Mouse (Mus musculus): ENCODE data around the gene Sp140. TPM values are rescaled to one million over a fixed set of nuclear protein-coding genes. Genes with fewer than 3 reads are reported as not detected.

Gene Sp140
- polyA plus RNA-seq, 1 experiment from 2014 or later = 1.1 TPM

DNA sequence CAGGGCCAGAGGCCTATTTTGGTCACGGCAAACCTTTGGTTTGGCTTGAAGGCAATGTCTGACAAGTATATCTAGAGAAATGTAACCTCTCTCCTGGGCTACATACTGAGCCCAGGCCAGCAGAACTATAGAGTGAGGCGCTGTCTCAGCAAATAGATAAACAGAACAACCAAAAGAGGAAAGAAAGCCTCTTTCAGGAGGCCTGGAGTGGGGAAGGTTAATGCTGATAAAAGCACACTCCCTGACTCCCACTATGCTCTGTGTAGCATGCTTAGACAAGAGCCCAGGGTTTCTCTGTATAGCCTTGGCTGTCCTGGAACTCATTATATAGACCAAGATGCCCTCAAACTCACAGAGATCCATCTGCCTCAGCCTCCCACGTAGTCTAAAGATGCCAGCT, 93.1 kb downstream of the Sp140 start:
- 59% methylated on average over 3 of the region's 3 CpGs for WGBS
- H3K27ac ChIP-seq (replicated peaks) = no peak overlapping the region
- DNase-seq (ENCODE audit: low spot score) = no peak
- no peaks in the 10 kb centered on the region for H3K4me1 ChIP-seq (replicated peaks; ENCODE audit: control insufficient read depth, insufficient read depth)
- TF ChIP-seq EP300 (optimal IDR thresholded peaks at IDR 0.05) = no peak
- no peak overlapping the region for H3K4me2 ChIP-seq (replicated peaks; ENCODE audit: low read depth)
- H3K27me3 ChIP-seq (ENCODE audit: control insufficient read depth, insufficient read depth, low read length) = no peaks in the 10 kb centered on the region
- ATAC-seq (ENCODE audit: low FRiP score, low TSS enrichment) = no peak
- no peak overlapping the region for H3K9ac ChIP-seq (ENCODE audit: low read length)
- no peaks in the 10 kb centered on the region for H3K9me3 ChIP-seq (ENCODE audit: control insufficient read depth, low read length)
- H3K36me3 ChIP-seq (ENCODE audit: control insufficient read depth, insufficient read depth, low read length) = no peaks in the 10 kb centered on the region
- no peak overlapping the region for H3K4me3 ChIP-seq (ENCODE audit: low read depth, low read length)

Other genes starting within 250 kb of the Sp140 start
- 0.30 TPM in 1 of 2 replicates, not detected in the other for gene G530012D18Rik, start 24.7 kb upstream of the Sp140 start, polyA plus RNA-seq (2015; fragmentation: Nextera tagmentation; extraction: Ambion mirVana)
- 1.9 and 2.0 TPM in 2 replicates for gene Sp110, start 1.6 kb upstream of the Sp140 start, polyA plus RNA-seq (2015; fragmentation: Nextera tagmentation; extraction: Ambion mirVana)
- gene Sp100, start 49.6 kb downstream of the Sp140 start, polyA plus RNA-seq (2015; fragmentation: Nextera tagmentation; extraction: Ambion mirVana) = 3.0 TPM in 2 replicates
- 0.50 and 0.72 TPM in 2 replicates for gene A630001G21Rik, start 178.3 kb downstream of the Sp140 start, polyA plus RNA-seq (2015; fragmentation: Nextera tagmentation; extraction: Ambion mirVana)
- 29.0 and 33.3 TPM in 2 replicates for gene Cab39, start 193.1 kb downstream of the Sp140 start, polyA plus RNA-seq (2015; fragmentation: Nextera tagmentation; extraction: Ambion mirVana)